Mouse (Mus musculus) macrophage (primary cell): Measurements from ENCODE around the gene Sept9. TPM values are rescaled to one million over a fixed set of nuclear protein-coding genes. Genes with fewer than 3 reads are reported as not detected.

ENCODE experiments used
- H3K27ac ChIP-seq: fragments of 350-480 bp; formaldehyde crosslinking; 2 replicates; pipeline ENCODE4 v1.9.0; 2021
- H3K36me3 ChIP-seq: fragments of 350-480 bp; formaldehyde crosslinking; 2 replicates; pipeline ENCODE4 v1.9.0; 2021; ENCODE audit errors: inconsistent target
- H3K4me3 ChIP-seq: fragments of 350-480 bp; formaldehyde crosslinking; 2 replicates; pipeline ENCODE4 v1.9.0; 2021; ENCODE audit errors: inconsistent target
- H3K79me2 ChIP-seq: fragments of 350-480 bp; formaldehyde crosslinking; 2 replicates; pipeline ENCODE4 v1.9.0; 2021; ENCODE audit errors: inconsistent target
- WGBS: methylation state at CpG from one replicate; pipeline ENCODE4 v1.1.7; 2026; ENCODE audit warnings: inconsistent platforms; ENCODE audit not compliant: missing documents; 5-methylcytosine and 5-hydroxymethylcytosine counted together
- polyA plus RNA-seq: library from polyadenylated mRNA; stranded (reverse); fragments of 250-400 nt; gene quantifications from 3 replicates; pipeline ENCODE4 v1.2.4, GENCODE M21; 2018; ENCODE audit warnings: inconsistent platforms

Sept9 gene
- polyA plus RNA-seq, 1 experiment from 2014 or later = 173 TPM

- Histone ChIP-seq H3K36me3 (no peaks in the 10 kb centered on the region), H3K79me2 (no peaks in the 10 kb centered on the region), H3K4me3 (no peak overlapping the region), H3K27ac (no peak overlapping the region)
- WGBS = 45% methylated on average over 6 of the region's 6 CpGs
Observed at GRCm38 (mm10) chr11:117410059-117410458, 210.6 kb downstream of the Sept9 start.

DNA sequence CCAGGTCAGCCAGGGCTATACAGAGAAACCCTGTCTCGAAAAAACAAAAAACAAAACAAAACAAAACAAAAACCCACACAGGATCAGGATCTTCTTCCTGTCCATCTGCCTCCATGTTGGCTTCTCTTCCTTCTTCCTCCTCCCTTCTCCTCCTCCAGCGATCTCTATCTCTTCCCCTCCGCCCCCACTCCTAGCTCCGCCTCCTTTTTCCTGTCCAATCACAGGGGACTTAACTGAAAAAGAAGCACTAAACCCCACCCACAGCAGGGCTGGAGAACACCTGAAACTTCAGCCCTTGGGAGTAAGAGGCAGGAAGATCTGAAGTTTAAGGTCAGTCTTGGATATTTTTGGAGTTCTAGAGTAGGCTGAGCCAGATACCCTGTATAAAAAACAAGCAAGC lies 212.2 kb downstream of the Sept9 start:
- Histone ChIP-seq H3K79me2 (no peaks in the 10 kb centered on the region), H3K4me3 (no peak overlapping the region), H3K36me3 (no peaks in the 10 kb centered on the region), H3K27ac (no peak overlapping the region)
- WGBS = 69% methylated on average over 4 of the region's 4 CpGs

Other genes starting within 250 kb of the Sept9 start
- gene Sec14l1, start 84.5 kb upstream of the Sept9 start, polyA plus RNA-seq = 81.5 to 112 TPM (median 87.8 TPM) in 3 replicates